Mouse (Mus musculus) thymus, adult 2 months (tissue): ENCODE measurements around the gene Mctp1. TPM values are rescaled to one million over a fixed set of nuclear protein-coding genes. Genes with fewer than 3 reads are reported as not detected.
"Not testable (repeated sequence)": the region's sequence is repeated elsewhere in the genome, so short reads cannot be mapped to it uniquely, and the experiment has no call there.

Experiments used
- DNase-seq: peaks from one replicate; pipeline ENCODE4 v3.0.0; 2021
- H3K27ac ChIP-seq: fragments of 200-500 bp; 2 replicates; pipeline ENCODE4 v1.5.1; 2012; ENCODE audit warnings: low read length, control low read depth; ENCODE audit not compliant: control insufficient read depth, insufficient read depth
- H3K27me3 ChIP-seq: fragments of 200-500 bp; 2 replicates; pipeline ENCODE4 v1.6.1; 2012; ENCODE audit warnings: mild to moderate bottlenecking, low read length, moderate library complexity, mixed read lengths; ENCODE audit not compliant: control insufficient read depth, insufficient read depth
- H3K36me3 ChIP-seq: fragments of 200-500 bp; 2 replicates; pipeline ENCODE4 v1.6.1; 2012; ENCODE audit warnings: mild to moderate bottlenecking, low read length, moderate library complexity; ENCODE audit not compliant: control insufficient read depth, insufficient read depth
- H3K4me1 ChIP-seq: fragments of 200-500 bp; replicated peaks from 2 replicates; pipeline ENCODE4 v1.6.1; 2012; ENCODE audit warnings: low read length; ENCODE audit not compliant: control insufficient read depth, insufficient read depth
- H3K4me3 ChIP-seq: fragments of 200-500 bp; 2 replicates; pipeline ENCODE4 v1.5.1; 2012; ENCODE audit warnings: mild to moderate bottlenecking, low read length, control low read depth, moderate library complexity; ENCODE audit not compliant: control insufficient read depth, insufficient read depth
- CTCF ChIP-seq: fragments of 200-500 bp; IDR thresholded peaks from 2 replicates; pipeline ENCODE4 v1.5.1; 2012; ENCODE audit warnings: mild to moderate bottlenecking, control low read depth, low read length, moderate library complexity, borderline replicate concordance; ENCODE audit not compliant: control insufficient read depth, poor library complexity, insufficient read depth; ENCODE audit errors: extremely low read depth
- POLR2A ChIP-seq: fragments of 200-500 bp; IDR thresholded peaks from 2 replicates; pipeline ENCODE4 v1.6.1; 2012; ENCODE audit warnings: mild to moderate bottlenecking, low read length, control low read depth, moderate library complexity; ENCODE audit not compliant: control insufficient read depth, poor library complexity, insufficient read depth; ENCODE audit errors: extremely low read depth
- WGBS: fragments of 180-500 bp; shearing (Covaris S2); methylation state at CpG from one replicate; pipeline ENCODE4 v1.1.7; 2018; 5-methylcytosine and 5-hydroxymethylcytosine counted together
- polyA plus RNA-seq: library from polyadenylated mRNA; depleted of rRNA; stranded (reverse); fragments of >200 nt; gene quantifications from 2 replicates; pipeline ENCODE4 v1.2.3, GENCODE M21; 2012

Mctp1 gene
- polyA plus RNA-seq, 1 experiment: 0.77 TPM

- WGBS: 44% methylated on average over 3 of the region's 3 CpGs
- TF ChIP-seq POLR2A (no peak), CTCF (no peak)
- Histone ChIP-seq H3K4me3 (no peak overlapping the region), H3K4me1 (no peaks in the 10 kb centered on the region), H3K36me3 (no peaks in the 10 kb centered on the region), H3K27me3 (no peaks in the 10 kb centered on the region), H3K27ac (no peak overlapping the region)
- DNase-seq: no peak
These were observed 177.3 kb downstream of the Mctp1 start for GRCm38 (mm10) chr13:76561594-76561993.

GRCm38 (mm10) chr13:76564061-76564460, 179.7 kb downstream of the Mctp1 start:
- Histone ChIP-seq H3K27me3 (no peaks in the 10 kb centered on the region), H3K27ac (no peak overlapping the region), H3K4me1 (no peaks in the 10 kb centered on the region), H3K4me3 (no peak overlapping the region), H3K36me3 (no peaks in the 10 kb centered on the region)
- DNase-seq: no peak
- TF ChIP-seq POLR2A (no peak), CTCF (no peak)

GRCm38 (mm10) chr13:76566024-76566423, 181.7 kb downstream of the Mctp1 start:
- Histone ChIP-seq H3K27me3 (no peaks in the 10 kb centered on the region), H3K36me3 (no peaks in the 10 kb centered on the region), H3K4me3 (no peak overlapping the region), H3K4me1 (no peaks in the 10 kb centered on the region), H3K27ac (no peak overlapping the region)
- WGBS: 86% methylated on average over 3 of the region's 3 CpGs
- DNase-seq: no peak
- TF ChIP-seq CTCF (no peak), POLR2A (no peak)

GRCm38 (mm10) chr13:76567448-76567847, 183.1 kb downstream of the Mctp1 start:
- WGBS: 81% methylated on average over 4 of the region's 4 CpGs
- H3K27ac ChIP-seq: no peak overlapping the region

GRCm38 (mm10) chr13:76568569-76569211, 184.4 kb downstream of the Mctp1 start:
- no peaks in the 10 kb centered on the region for H3K36me3 ChIP-seq
- DNase-seq: no peak
- no peaks in the 10 kb centered on the region for H3K27me3 ChIP-seq
- H3K4me3 ChIP-seq: no peak overlapping the region
- no peak overlapping the region for H3K27ac ChIP-seq
- H3K4me1 ChIP-seq: no peaks in the 10 kb centered on the region
- WGBS: 69% methylated on average over 2 of the region's 2 CpGs
- TF ChIP-seq CTCF: no peak
- no peak for TF ChIP-seq POLR2A

More at GRCm38 (mm10) chr13:76567448-76567847, 183.1 kb downstream of the Mctp1 start:
- Histone ChIP-seq H3K36me3 (no peaks in the 10 kb centered on the region), H3K27me3 (no peaks in the 10 kb centered on the region), H3K4me1 (no peaks in the 10 kb centered on the region), H3K4me3 (no peak overlapping the region)
- TF ChIP-seq POLR2A (no peak), CTCF (no peak)
- DNase-seq: no peak

GRCm38 (mm10) chr13:76579414-76579813, 195.1 kb downstream of the Mctp1 start:
- TF ChIP-seq CTCF: no peak
- no peak for TF ChIP-seq POLR2A
- H3K27ac ChIP-seq: no peak overlapping the region
- H3K4me3 ChIP-seq: no peak overlapping the region
- H3K4me1 ChIP-seq: no peaks in the 10 kb centered on the region
- WGBS: 5% methylated on average over 5 of the region's 5 CpGs
- no peak for DNase-seq
- H3K27me3 ChIP-seq: no peaks in the 10 kb centered on the region
- H3K36me3 ChIP-seq: no peaks in the 10 kb centered on the region

- WGBS: 84% methylated on average over 3 of the region's 3 CpGs
- no peak overlapping the region for H3K27ac ChIP-seq
- H3K4me3 ChIP-seq: no peak overlapping the region
- no peak for TF ChIP-seq CTCF
- TF ChIP-seq POLR2A: no peak
- no peaks in the 10 kb centered on the region for H3K36me3 ChIP-seq
- no peaks in the 10 kb centered on the region for H3K4me1 ChIP-seq
- no peaks in the 10 kb centered on the region for H3K27me3 ChIP-seq
- DNase-seq: no peak
These were observed 201.1 kb downstream of the Mctp1 start for GRCm38 (mm10) chr13:76585447-76585846.

- 89% methylated on average over 11 of the region's 11 CpGs for WGBS
- not testable (repeated sequence) for H3K27ac ChIP-seq, H3K4me3 ChIP-seq, H3K36me3 ChIP-seq, DNase-seq, H3K27me3 ChIP-seq, H3K4me1 ChIP-seq
These were observed 206.4 kb downstream of the Mctp1 start for GRCm38 (mm10) chr13:76590709-76591108.
